Mouse (Mus musculus) adrenal gland, postnatal 25 days (tissue): Measurements from ENCODE around the gene Cd82. TPM values are rescaled to one million over a fixed set of nuclear protein-coding genes. Genes with fewer than 3 reads are reported as not detected.

Experiments
- DNase-seq: peaks from one replicate; pipeline ENCODE4 v3.0.0; 2021; ENCODE audit warnings: mixed read lengths
- microRNA-seq, 2 experiments: library from miRNA; unstranded; fragments of <30 nt; microRNA quantifications; one replicate each; pipeline ENCODE4 v1.2.0; 2021
- total RNA-seq: library from RNA; stranded (reverse); gene quantifications from 2 replicates; pipeline ENCODE4 v1.2.3, GENCODE M21; 2021

Cd82 gene
- total RNA-seq, 1 experiment from 2014 or later: 54.8 TPM

GRCm38 (mm10) chr2:93414163-93414562 is 48.8 kb downstream of the Cd82 start:
- no peak for DNase-seq

GRCm38 (mm10) chr2:93413367-93414014 is 49.4 kb downstream of the Cd82 start:
- peak; percentile 65 for DNase-seq

- no peak for DNase-seq
Observed at GRCm38 (mm10) chr2:93412101-93412500, 50.8 kb downstream of the Cd82 start.

GRCm38 (mm10) chr2:93410899-93411570 is 51.9 kb downstream of the Cd82 start:
- DNase-seq: no peak

- peak; percentile 46 for DNase-seq
Observed at GRCm38 (mm10) chr2:93405017-93405425, 57.9 kb downstream of the Cd82 start.

- DNase-seq: no peak
Observed at GRCm38 (mm10) chr2:93404169-93404568, 58.8 kb downstream of the Cd82 start.

- no peak for DNase-seq
Observed at GRCm38 (mm10) chr2:93403267-93403666, 59.7 kb downstream of the Cd82 start.

GRCm38 (mm10) chr2:93391198-93391597 is 71.7 kb downstream of the Cd82 start:
- DNase-seq: no peak

GRCm38 (mm10) chr2:93390170-93390926 is 72.6 kb downstream of the Cd82 start:
- no peak for DNase-seq

- no peak for DNase-seq
Observed at GRCm38 (mm10) chr2:93386958-93387357, 76.0 kb downstream of the Cd82 start.

- DNase-seq: no peak
Observed at GRCm38 (mm10) chr2:93383831-93384230, 79.1 kb downstream of the Cd82 start.

- no peak for DNase-seq
Observed at GRCm38 (mm10) chr2:93380680-93381089, 82.3 kb downstream of the Cd82 start.

- DNase-seq: no peak
Observed at GRCm38 (mm10) chr2:93377797-93378196, 85.1 kb downstream of the Cd82 start.

GRCm38 (mm10) chr2:93377157-93377556 is 85.8 kb downstream of the Cd82 start:
- DNase-seq: no peak

- DNase-seq: no peak
Observed at GRCm38 (mm10) chr2:93372872-93373271, 90.1 kb downstream of the Cd82 start.

GRCm38 (mm10) chr2:93372097-93372571 is 90.8 kb downstream of the Cd82 start:
- DNase-seq: peak; percentile 59

Small RNAs within 50 kb of the gene (microRNA-seq; reads per million reads assigned to microRNA genes)
- 0 to 0.34 reads per million in 2 experiments for gene Mir7001

Other genes with a start within 250 kb of the Cd82 start
- gene Tspan18, start 128.6 kb downstream of the Cd82 start, total RNA-seq: 55.1 TPM in 2 replicates
- not detected in 2 replicates for gene Gm10803, start 97.4 kb upstream of the Cd82 start, total RNA-seq
- 0.29 and 0.39 TPM in 2 replicates for gene Alx4, start 179.2 kb upstream of the Cd82 start, total RNA-seq